Mouse (Mus musculus) embryonic facial prominence, embryonic 13.5 days (tissue): ENCODE measurements around the gene Wars. TPM values are rescaled to one million over a fixed set of nuclear protein-coding genes. Genes with fewer than 3 reads are reported as not detected.
A peak's percentile ranks its signal among the peaks of the same experiment; 100 is the strongest.

Experiments used
- ATAC-seq: fragments of 200-750 bp; cut with Nextera tagmentation; 2 replicates; pipeline ENCODE4 v1.8.0; 2017; ENCODE audit warnings: low read depth; ENCODE audit not compliant: insufficient number of reproducible peaks, insufficient read depth, low FRiP score, low TSS enrichment
- H3K27ac ChIP-seq: fragments of 300-500 bp; sonication (generic); 2 replicates; pipeline ENCODE4 v1.5.1; 2015; ENCODE audit warnings: moderate library complexity, mild to moderate bottlenecking, inconsistent platforms
- H3K27me3 ChIP-seq: fragments of 300-500 bp; sonication (generic); 2 replicates; pipeline ENCODE4 v1.6.1; 2015; ENCODE audit warnings: mild to moderate bottlenecking, inconsistent platforms
- H3K36me3 ChIP-seq: fragments of 300-500 bp; sonication (generic); 2 replicates; pipeline ENCODE4 v1.6.1; 2015; ENCODE audit warnings: mild to moderate bottlenecking, inconsistent platforms
- H3K4me1 ChIP-seq: fragments of 300-500 bp; sonication (generic); 2 replicates; pipeline ENCODE4 v1.6.1; 2015; ENCODE audit warnings: inconsistent platforms
- H3K4me2 ChIP-seq: fragments of 300-500 bp; sonication (generic); 2 replicates; pipeline ENCODE4 v1.6.1; 2015; ENCODE audit warnings: moderate library complexity, mild to moderate bottlenecking, inconsistent platforms
- H3K4me3 ChIP-seq: fragments of 300-500 bp; sonication (generic); 2 replicates; pipeline ENCODE4 v1.5.1; 2015; ENCODE audit warnings: mild to moderate bottlenecking, inconsistent platforms
- H3K9ac ChIP-seq: fragments of 300-500 bp; sonication (generic); 2 replicates; pipeline ENCODE4 v1.6.1; 2015; ENCODE audit warnings: mild to moderate bottlenecking, inconsistent platforms
- H3K9me3 ChIP-seq: fragments of 300-500 bp; sonication (generic); 2 replicates; pipeline ENCODE4 v1.6.1; 2016; ENCODE audit warnings: inconsistent platforms
- WGBS: fragments of 180-500 bp; shearing (Covaris S2); methylation state at CpG from one replicate; pipeline ENCODE4 v1.1.7; 2015; ENCODE audit warnings: mixed read lengths; 5-methylcytosine and 5-hydroxymethylcytosine counted together
- polyA plus RNA-seq: library from polyadenylated mRNA; unstranded; fragments of >200 nt; fragmentation: Nextera tagmentation; extraction: Ambion mirVana; gene quantifications from 2 replicates; pipeline ENCODE4 v1.2.1, GENCODE M21; 2015

Wars gene
- 75.6 and 78.6 TPM in 2 replicates for polyA plus RNA-seq

DNA sequence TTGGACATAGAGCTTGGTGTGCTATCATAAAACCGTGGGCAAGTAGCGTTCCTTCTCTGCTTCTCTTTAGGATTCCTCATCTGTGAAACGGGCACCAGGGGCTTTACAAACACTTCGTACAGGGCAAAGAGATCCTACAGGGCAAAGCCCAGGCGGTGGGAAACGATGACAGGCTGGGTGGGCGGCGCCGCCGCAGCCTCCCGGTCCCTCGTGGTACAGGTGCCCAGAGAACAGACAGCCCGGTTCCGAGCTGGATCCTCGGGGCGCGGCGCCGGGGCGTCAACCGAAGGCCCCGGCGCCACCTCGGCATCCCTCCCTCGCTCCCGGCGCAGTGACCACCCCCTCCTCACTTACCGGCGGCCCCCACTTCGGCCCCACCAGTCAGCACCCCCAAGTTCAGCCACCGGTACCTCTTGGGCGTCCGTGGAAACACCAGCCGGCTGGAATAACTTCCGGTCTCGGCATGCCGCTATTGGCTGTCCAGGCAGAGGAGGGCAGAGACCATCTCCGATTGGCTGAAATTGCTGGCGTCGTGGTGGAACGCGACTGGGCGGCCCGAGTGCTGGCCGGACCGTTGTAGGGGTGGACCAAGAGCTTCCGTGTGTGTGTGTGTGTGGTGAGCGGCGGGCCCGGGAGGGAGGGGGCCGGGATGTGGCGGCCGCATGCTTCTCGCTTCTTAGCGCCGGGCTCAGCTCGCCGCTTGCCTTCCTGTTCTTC is at the start of gene Wars:
Gene Wars (minus strand): TSS at position 460 of the 717 bp plus-strand sequence.
- H3K27ac ChIP-seq = peak within 1 kb of the TSS; percentile 13; the same call in 1 of the 2 replicates
- H3K4me3 ChIP-seq = peak within 1 kb of the TSS; percentile 86
- no peaks in the 10 kb centered on the region for H3K9me3 ChIP-seq
- peaks cover 21% of the 10 kb centered on the region for H3K4me1 ChIP-seq
- peaks cover 26% of the 10 kb centered on the region for H3K36me3 ChIP-seq
- ATAC-seq = peak; percentile 97
- peak within 1 kb of the TSS; percentile 79 for H3K9ac ChIP-seq
- no peaks in the 10 kb centered on the region for H3K27me3 ChIP-seq
- peak within 1 kb of the TSS; percentile 95 for H3K4me2 ChIP-seq
- under 1% methylated on average over 56 of the region's 58 CpGs for WGBS

DNA sequence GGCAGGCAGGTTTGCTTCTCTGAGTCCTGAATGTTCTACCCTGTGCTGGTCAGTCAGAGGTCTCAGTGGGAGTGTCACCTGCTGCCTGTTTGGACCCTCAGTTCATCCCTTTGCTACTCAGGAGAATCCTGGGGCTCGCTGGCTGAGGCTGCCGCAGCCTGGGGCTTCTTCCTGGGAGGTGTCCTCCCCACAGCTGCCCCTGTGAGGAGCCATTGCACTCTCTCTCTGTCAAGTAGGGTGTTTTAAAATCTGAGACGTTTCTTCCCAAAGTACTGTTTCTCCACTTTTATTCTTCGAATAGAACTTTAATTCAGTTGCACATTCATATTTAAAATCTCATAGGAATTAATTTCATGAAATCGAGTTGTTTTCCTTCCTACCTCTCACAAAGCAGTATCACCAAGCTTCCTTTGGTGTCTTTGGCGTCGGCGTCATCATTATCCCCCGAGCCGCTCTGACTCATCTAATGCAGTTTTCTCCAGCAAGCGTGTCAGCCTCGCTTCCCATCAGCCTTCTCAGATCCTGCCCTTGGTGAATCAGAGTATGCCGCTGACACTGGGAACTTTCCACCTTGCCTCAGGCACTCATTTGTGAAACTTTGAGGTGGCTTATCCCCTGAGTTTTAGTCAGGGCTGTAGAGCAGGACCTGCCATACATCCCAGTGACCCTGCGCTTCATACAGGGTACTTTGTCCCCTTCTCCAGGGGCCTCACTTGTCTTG is 48.4 kb upstream of the Wars start:
- no peak for ATAC-seq
- Histone ChIP-seq H3K4me2 (no peak overlapping the region), H3K36me3 (no peaks in the 10 kb centered on the region), H3K4me1 (peaks cover 4% of the 10 kb centered on the region; the same call in 1 of the 2 replicates), H3K27me3 (no peaks in the 10 kb centered on the region), H3K4me3 (no peak overlapping the region), H3K9ac (no peak overlapping the region), H3K9me3 (no peaks in the 10 kb centered on the region), H3K27ac (no peak overlapping the region)
- WGBS = 70% methylated on average over 14 of the region's 14 CpGs

DNA sequence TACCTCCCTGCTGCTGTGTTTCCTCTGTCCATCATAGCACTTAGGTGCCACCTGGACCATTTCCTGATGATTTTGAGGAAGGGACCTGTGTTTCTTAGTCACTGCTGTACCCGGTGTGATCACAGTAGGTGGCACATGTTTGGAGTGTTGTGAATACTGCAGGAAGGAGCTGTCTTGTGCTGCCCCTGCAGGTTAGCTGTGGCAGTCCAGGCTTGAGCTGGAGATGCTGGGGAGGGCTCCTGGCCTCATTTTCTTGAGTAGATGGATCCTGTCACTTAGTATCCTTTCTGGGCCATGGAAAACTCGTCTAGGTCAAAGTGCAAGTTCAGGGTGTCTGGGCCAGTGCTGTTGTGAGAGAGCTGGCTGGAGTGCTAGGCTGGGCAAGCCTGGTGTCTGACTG is 47.3 kb upstream of the Wars start:
- Histone ChIP-seq H3K4me1 (peaks cover 7% of the 10 kb centered on the region; the same call in 1 of the 2 replicates), H3K4me2 (no peak overlapping the region), H3K9me3 (no peaks in the 10 kb centered on the region), H3K27me3 (no peaks in the 10 kb centered on the region), H3K36me3 (no peaks in the 10 kb centered on the region), H3K9ac (no peak overlapping the region), H3K27ac (no peak overlapping the region), H3K4me3 (no peak overlapping the region)
- ATAC-seq = no peak
- 68% methylated on average over 2 of the region's 2 CpGs for WGBS

DNA sequence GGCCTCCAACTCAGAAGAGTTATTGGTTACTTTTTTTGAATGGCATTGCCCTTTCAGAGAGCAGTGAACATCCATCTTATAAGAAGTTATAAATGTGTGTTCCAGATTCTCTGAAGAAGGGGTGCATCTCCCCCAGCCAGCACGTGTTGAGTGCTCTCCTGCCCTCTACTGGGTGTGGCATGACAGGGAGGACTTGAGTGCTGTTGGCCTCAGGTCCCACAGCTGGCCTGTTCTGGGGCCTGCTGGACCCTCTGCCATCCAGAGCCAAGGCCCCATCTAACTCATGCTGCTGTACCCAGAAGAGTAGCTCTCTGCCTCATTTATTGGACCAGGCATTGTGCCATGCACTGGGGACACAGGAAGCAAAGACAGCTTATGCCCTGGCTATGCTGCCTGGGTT is 46.3 kb upstream of the Wars start:
- Histone ChIP-seq H3K4me3 (no peak overlapping the region), H3K27me3 (no peaks in the 10 kb centered on the region), H3K36me3 (no peaks in the 10 kb centered on the region), H3K9me3 (no peaks in the 10 kb centered on the region), H3K4me2 (no peak overlapping the region), H3K27ac (no peak overlapping the region), H3K9ac (no peak overlapping the region), H3K4me1 (peaks cover 8% of the 10 kb centered on the region; the same call in 1 of the 2 replicates)
- 36% methylated on average over 1 of the region's 1 CpGs for WGBS
- no peak for ATAC-seq

DNA sequence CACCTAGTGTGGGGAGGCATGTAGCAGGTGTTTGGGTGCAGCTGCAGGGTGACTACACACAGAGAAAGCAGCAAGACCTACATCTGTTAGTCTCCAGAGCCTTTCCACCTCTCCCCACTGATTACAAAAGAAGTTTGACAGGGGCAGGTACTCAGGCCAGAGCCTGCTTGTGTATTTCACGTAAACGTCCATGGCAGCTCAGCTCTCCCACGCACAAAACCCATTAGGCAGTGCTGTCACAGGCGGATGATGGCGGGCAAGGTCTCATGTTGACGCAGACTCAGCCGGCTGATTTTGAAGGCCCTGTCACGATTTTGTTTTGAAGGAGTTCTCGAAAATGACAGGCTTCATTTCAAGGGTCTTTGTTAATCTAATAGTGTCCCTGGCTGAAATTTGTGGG is 45.3 kb upstream of the Wars start:
- Histone ChIP-seq H3K4me3 (no peak overlapping the region), H3K4me2 (no peak overlapping the region), H3K9me3 (no peaks in the 10 kb centered on the region), H3K27ac (no peak overlapping the region), H3K9ac (no peak overlapping the region), H3K27me3 (no peaks in the 10 kb centered on the region), H3K36me3 (no peaks in the 10 kb centered on the region), H3K4me1 (peaks cover 8% of the 10 kb centered on the region)
- no peak for ATAC-seq
- WGBS = 82% methylated on average over 9 of the region's 9 CpGs

DNA sequence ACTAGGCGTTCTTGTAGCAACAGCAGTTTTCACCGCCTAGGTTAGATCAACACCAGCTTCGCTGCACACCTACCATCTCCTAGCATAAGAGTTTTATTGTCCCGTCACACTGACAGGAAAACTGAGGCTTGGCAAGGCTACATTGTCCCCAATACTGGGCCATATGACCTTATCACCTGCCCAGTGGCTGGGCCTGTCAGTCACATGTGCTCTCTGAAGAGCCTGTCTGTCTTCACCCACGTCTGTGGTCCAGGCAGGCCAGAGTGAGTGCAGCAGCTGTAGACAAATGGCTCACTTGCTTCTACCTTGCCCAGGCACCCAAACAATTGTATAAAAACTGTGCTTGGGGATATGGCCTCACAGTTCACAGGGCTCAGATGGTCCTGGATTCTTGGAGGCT is 44.9 kb upstream of the Wars start:
- no peaks in the 10 kb centered on the region for H3K27me3 ChIP-seq
- H3K4me2 ChIP-seq = no peak overlapping the region
- no peak overlapping the region for H3K4me3 ChIP-seq
- no peak overlapping the region for H3K9ac ChIP-seq
- H3K36me3 ChIP-seq = no peaks in the 10 kb centered on the region
- H3K9me3 ChIP-seq = no peaks in the 10 kb centered on the region
- ATAC-seq = no peak
- no peak overlapping the region for H3K27ac ChIP-seq
- H3K4me1 ChIP-seq = peaks cover 13% of the 10 kb centered on the region
- WGBS = 83% methylated on average over 5 of the region's 5 CpGs

DNA sequence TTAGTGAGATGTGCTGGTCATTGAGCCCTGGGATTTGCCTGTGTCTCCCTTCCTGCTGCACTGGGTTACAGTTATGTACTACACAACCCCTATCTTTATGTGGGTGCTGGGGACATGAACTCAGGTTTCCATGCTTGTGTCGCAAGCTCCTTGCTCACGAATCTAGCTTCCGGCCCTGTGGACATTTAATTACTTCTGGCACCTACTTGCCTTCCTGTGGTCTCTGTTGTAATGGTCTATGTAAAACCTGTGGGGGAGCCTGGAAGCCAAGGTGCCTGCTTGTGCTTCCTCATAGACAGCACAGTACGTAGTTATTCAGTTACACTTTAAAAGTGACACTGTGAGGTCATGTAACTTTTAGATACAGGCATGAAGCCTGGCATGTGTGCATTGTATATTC is 43.5 kb upstream of the Wars start:
- Histone ChIP-seq H3K9me3 (no peaks in the 10 kb centered on the region), H3K4me1 (peaks cover 9% of the 10 kb centered on the region; the same call in 1 of the 2 replicates), H3K4me3 (no peak overlapping the region), H3K27me3 (no peaks in the 10 kb centered on the region), H3K9ac (no peak overlapping the region), H3K4me2 (no peak overlapping the region), H3K27ac (no peak overlapping the region), H3K36me3 (no peaks in the 10 kb centered on the region)
- WGBS = 85% methylated on average over 4 of the region's 4 CpGs
- ATAC-seq = no peak

DNA sequence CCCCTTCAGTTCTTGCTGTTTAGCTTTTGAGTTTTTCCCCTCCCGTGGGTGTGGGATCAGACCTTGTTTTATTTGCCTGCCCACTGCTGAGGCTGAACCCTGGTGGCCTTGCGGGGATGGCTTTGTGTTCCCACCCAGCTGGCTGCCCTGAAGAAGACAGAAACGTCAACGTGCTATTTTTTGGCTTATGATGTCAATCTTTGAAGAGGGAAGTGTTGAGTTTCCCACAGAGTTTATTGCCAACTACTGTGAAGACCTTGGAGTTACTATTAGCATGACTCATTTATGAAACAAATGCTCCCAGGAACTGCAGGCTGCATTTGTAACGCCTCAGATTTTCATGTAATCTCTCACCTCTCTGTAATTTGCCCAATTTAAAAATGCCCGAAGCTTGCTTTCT is 42.9 kb upstream of the Wars start:
- Histone ChIP-seq H3K36me3 (no peaks in the 10 kb centered on the region), H3K27ac (no peak overlapping the region), H3K4me2 (no peak overlapping the region), H3K9ac (no peak overlapping the region), H3K27me3 (no peaks in the 10 kb centered on the region), H3K4me3 (no peak overlapping the region), H3K4me1 (peaks cover 11% of the 10 kb centered on the region; the same call in 1 of the 2 replicates), H3K9me3 (no peaks in the 10 kb centered on the region)
- 61% methylated on average over 6 of the region's 6 CpGs for WGBS
- no peak for ATAC-seq

DNA sequence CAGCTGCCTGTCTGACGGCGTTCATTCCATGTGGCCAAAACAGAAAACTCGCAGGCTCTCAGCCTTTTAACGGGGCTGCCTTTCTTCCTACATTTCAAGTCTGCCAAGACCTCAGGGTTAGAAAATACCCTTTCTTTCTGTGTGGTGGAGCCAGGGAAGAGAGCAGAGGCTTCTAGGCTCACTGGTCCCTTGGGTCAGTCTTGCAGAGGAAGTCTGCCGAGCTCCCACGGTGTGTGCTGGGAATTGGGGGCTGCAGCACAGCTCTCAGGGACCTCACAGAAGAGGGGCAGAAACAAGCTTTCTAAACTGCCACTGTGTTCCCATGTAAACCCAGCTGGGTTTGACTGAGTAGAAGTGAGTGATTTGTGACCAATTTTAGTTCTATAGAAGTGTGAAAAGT is 40.3 kb upstream of the Wars start:
- Histone ChIP-seq H3K36me3 (no peaks in the 10 kb centered on the region), H3K4me3 (no peak overlapping the region), H3K27me3 (peaks cover 11% of the 10 kb centered on the region; the same call in 1 of the 2 replicates), H3K4me1 (peaks cover 14% of the 10 kb centered on the region; the same call in 1 of the 2 replicates), H3K4me2 (no peak overlapping the region), H3K27ac (no peak overlapping the region), H3K9me3 (no peaks in the 10 kb centered on the region), H3K9ac (no peak overlapping the region)
- no peak for ATAC-seq
- 64% methylated on average over 6 of the region's 6 CpGs for WGBS

DNA sequence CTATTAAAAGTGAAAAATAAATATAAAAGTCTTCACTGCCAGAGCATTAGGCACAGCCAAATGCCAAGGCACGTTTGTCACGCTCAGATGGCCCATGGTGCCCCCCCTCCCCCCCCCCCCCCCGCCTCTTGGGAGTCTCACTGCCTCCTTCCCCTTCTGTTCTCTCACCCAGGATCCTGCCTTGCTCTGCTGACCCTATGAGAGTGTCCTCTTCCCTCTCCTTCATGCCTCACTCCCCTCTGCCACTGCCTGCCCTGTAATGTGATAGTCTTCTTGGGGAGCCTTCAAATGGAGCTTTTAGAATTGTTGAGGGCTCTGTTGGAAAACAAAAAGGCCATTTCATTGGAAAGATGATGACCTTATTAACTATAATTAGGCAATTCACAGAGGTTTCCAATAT is 38.1 kb upstream of the Wars start:
- H3K27me3 ChIP-seq = peaks cover 11% of the 10 kb centered on the region; the same call in 1 of the 2 replicates
- ATAC-seq = no peak
- no peak overlapping the region for H3K4me3 ChIP-seq
- no peak overlapping the region for H3K4me2 ChIP-seq
- no peak overlapping the region for H3K27ac ChIP-seq
- H3K36me3 ChIP-seq = no peaks in the 10 kb centered on the region
- no peaks in the 10 kb centered on the region for H3K9me3 ChIP-seq
- peaks cover 17% of the 10 kb centered on the region; the same call in 1 of the 2 replicates for H3K4me1 ChIP-seq
- no peak overlapping the region for H3K9ac ChIP-seq
- whole genome bisulfite sequencing = 25% methylated on average over 2 of the region's 3 CpGs

DNA sequence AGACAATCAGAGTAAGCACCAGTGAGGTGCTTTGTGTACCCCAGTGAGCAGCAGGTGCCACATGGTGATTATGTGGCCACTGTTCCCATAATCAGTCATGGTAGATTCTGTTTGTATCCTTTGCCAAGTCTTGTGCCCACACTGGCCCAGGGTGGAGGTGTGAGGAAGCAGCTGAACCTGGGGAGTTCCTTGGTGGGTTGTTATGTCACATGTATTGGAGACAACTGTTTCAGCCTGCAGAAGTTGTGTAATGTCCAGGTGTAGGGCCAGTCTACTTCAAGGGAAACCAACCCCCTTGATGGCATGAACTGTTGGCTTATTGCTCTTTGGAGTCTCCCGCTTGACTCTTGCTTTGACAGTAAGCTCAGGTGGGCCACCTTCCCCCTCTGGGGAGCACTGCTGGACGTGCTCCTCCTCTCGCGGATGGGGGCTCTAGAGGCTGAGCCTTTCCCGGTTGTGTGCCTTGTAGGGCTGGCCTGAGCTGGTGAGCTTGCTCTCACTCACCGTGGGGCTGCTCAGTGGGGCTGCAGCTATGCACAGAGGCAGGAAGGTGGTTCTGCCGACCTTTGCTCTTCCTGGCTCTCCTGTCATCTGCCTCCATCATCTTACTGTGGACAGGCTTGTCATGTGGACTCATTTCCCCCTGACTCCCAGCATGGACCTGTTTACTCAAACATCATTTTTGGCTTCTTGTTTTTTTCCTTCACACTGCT is 37.5 kb upstream of the Wars start:
- 64% methylated on average over 7 of the region's 7 CpGs for WGBS
- Histone ChIP-seq H3K4me2 (no peak overlapping the region), H3K9me3 (no peaks in the 10 kb centered on the region), H3K36me3 (no peaks in the 10 kb centered on the region), H3K27me3 (peaks cover 11% of the 10 kb centered on the region; the same call in 1 of the 2 replicates), H3K9ac (no peak overlapping the region), H3K27ac (no peak overlapping the region), H3K4me3 (no peak overlapping the region), H3K4me1 (peaks cover 17% of the 10 kb centered on the region; the same call in 1 of the 2 replicates)
- ATAC-seq = no peak
